Mouse (Mus musculus) lung, postnatal 14 days (tissue): Measurements from ENCODE around the gene Zfp106.
"Not testable (repeated sequence)": the region's sequence is repeated elsewhere in the genome, so short reads cannot be mapped to it uniquely, and the experiment has no call there.

Experiments
- DNase-seq: peaks from one replicate; pipeline ENCODE4 v3.0.0; 2021

Gene Zfp106

GRCm38 (mm10) chr2:120563235-120563990 lies at the start of gene Zfp106:
Zfp106 (minus strand) TSS chr2:120563843.
- peak; percentile 86 for DNase-seq

- peak; percentile 93 for DNase-seq
These were observed 45.4 kb upstream of the Zfp106 start, which contains the start of the genes Haus2 and Lrrc57 for GRCm38 (mm10) chr2:120608830-120609723. Haus2 (plus strand) TSS chr2:120609383. Lrrc57 (minus strand) TSS chr2:120609520.

DNA sequence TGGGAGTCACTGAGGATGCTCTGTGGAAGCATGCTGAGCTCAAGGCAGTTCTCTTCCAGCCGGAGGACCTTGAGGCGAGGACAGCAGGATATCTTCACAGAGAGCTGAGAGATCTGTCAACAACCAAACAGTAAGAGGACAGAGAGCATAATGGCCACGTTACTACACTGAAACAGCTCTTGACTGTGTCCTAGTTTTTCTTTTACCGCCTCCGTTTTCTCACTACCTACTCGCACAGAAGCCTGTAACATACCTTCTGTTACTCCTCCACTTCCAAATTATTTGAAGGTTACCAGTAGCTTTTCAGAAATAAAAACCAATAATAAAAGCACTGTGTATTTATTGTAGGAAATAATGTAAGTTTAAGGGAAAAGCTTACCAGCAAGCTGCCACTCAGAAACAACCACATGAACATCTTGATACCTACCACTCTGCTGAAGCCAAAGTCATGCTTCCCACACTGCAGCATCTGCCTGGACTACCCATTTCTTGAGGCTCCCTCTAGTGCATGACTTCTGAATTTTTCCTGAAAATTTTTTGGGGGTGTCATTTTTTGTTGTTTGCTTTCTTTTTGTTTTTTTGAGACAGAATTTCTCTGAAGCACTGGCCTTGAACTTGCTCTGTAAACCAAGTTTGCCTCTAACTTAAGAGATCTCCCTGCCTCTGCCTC lies 42.5 kb upstream of the Zfp106 start:
- DNase-seq = no peak

- no peak for DNase-seq
These were observed 35.9 kb upstream of the Zfp106 start for GRCm38 (mm10) chr2:120599506-120599905.

- no peak for DNase-seq
These were observed 34.1 kb upstream of the Zfp106 start for GRCm38 (mm10) chr2:120597734-120598133.

DNA sequence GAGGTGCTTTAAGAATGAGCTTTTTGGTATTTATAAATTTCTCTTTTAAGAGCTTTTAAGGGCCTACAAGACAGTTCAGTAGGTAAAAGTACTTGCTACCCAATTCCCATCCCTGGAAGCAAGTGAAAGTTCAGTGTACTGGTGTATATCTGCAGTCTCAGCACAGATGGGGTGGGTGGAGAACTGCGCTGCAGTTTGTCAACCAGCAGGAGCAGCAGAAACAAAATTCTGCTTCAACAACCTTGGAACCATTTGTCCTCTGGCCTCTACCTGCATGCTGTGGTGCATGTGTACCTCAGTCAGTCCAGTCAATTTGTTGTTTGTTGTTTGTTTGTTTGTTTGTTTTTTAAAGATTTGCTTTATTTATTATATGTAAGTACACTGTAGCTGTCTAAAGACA lies 28.6 kb upstream of the Zfp106 start:
- no peak for DNase-seq

DNA sequence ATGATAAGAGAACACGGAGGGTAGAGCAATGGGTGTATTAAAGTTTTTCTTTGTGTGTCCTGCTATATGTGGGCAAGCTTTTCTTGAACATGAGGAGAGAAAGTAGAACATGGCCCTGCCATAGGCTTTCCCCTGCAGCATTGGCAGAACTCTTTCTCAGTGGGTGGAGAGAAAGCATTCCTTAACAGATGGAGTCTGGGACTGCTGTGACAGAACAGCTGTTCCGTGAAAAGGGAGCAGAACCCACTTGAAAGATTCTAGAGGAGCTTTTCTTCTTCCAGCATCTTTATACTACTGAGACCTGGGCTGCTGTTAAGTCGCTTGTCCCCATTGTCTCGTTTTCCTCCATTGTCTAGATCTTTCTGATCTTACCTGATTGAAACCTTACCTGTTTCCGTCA lies 26.1 kb upstream of the Zfp106 start:
- no peak for DNase-seq

- no peak for DNase-seq
These were observed 14.6 kb upstream of the Zfp106 start for GRCm38 (mm10) chr2:120578286-120578685.

DNA sequence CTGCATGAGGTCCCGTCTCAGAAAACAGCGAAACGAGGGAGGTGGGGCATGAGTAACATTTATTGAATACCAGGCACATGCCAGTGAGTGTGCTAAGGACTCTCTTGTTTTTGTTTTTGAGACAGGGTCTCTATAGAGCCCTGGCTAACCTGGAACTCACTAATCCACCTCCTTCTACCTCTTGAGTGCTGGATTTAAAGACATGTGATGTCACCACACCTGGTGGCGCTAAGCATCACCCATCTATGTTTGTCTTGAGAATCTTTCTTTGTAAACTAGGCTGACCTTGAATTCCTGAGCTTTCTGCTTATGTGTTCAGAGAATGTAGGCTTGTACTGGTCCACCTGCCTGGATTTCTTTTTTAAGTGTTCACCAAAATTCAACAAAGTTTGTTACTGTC lies 14.2 kb upstream of the Zfp106 start:
- no peak for DNase-seq

DNA sequence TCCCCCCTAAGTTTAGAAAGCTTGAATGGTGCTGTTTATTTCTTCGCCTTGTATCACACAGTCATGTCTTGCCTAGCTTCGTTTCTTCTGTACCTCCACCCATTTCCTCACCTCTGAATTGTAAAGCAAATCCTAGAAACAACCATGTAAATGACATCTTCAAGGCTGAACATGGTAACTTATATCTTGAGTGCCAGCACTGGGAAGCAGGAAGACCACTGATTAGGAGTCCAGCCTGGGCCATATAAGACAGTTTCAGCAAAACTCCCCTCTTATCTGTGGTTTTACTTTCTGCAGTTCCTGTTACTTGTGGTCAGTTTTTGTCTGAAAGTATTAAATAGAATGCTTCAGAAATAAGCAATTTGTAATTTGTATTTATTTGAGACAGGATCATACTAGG lies 12.3 kb upstream of the Zfp106 start:
- no peak for DNase-seq

DNA sequence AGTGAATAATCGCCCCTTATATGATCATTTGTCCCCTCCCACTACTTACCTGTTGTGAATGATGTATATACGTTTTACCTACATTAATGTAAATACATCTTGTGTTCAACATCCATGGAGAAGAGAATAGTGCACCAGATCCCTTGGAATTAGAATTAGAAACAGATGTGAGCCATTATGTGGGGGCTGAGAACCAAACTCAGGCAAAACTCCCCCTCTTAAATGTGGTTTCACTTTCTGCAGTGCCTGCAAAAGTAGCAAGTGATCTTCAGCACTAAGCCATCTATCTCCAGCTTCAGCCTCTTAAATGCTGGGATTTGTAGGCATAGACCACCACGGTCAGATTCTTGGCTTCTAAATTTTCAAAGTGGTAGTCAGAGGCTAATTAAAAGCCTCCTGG lies 11.5 kb upstream of the Zfp106 start:
- no peak for DNase-seq

DNA sequence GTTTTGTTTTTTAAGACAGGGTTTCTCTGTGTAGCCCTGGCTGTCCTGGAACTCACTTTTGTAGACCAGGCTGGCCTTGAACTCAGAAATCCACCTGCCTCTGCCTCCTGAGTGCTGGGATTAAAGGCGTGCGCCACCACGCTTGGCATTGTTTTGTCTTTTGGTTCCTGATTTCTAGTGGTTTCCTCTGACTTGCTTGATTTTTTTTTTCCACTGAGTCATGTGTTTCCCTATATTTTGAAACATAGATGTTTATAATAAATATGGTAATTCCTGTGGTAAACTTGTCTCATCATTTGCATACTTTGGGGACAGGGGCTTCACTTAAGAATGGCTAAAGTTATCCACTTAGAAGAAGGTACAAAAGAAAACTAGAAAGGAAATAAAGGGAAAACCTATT lies 8.5 kb upstream of the Zfp106 start:
- not testable (repeated sequence) for DNase-seq

DNA sequence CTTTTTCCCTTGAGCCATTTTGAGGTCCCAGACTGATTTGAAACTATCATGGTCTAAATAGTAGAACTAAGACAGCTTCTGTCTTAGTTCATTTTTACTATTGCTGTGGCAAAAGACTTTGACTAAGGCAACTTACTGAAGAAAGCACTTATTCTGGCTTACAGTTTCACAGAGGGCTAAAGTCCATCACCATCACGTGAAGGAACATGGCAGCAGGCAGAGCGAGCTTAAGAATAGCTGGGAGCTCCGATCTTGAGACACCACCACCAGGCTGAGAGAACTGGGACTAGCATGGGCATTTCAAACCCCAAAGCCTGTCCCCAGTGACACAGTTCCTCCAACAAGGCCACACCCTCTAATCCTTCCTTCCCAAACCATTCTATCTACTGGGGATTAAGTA lies 7.4 kb upstream of the Zfp106 start:
- no peak for DNase-seq

GRCm38 (mm10) chr2:120567798-120568320 lies 4.2 kb upstream of the Zfp106 start:
- DNase-seq = no peak

DNA sequence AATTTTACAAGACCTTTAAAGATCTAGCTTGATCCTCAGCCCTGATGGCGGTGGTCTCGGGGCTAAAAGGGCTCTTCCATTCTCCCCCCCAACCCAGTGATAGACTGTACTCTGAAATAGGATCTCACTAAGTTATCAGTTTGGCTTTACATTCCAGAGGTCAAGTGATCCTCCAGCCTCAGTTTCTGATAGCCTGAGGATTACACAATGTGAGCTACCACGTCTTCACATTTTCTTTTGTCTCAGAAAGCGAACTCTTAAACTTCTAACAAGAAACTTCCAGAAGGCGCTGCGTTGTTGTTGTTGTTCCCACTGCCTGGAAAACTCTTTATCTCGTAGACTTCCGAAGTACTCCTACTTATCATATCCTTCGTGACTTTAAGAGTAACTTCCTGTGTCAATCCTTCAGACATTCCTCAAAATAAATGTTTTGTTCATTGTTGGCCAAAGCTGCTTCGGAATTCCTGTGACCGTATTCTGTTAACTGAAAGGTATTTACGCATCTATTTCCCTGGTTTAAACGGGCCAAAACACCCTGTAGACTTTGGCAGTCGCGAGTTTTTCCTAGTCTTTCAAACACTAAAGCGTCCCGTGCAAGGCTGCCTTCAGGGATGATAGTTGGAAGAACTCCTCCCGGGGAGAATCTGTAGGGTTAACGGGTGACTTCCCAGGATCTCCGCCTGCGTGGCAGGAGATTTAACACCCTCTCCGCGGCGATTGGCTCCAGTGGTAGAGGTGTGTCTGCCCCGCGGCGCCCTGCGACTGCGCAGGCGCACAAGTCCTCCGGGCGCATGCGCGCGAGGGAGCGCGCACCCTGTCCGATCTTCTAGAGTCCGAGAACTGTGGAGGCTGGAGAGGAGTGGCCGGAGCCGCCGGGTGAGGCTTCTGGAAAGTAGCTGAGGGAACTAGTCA lies 3.5 kb upstream of the Zfp106 start, which contains the start of gene Snap23:
Gene Snap23 (plus strand): TSS at position 786 of the 912 bp plus-strand sequence.
- DNase-seq = peak; percentile 93

DNA sequence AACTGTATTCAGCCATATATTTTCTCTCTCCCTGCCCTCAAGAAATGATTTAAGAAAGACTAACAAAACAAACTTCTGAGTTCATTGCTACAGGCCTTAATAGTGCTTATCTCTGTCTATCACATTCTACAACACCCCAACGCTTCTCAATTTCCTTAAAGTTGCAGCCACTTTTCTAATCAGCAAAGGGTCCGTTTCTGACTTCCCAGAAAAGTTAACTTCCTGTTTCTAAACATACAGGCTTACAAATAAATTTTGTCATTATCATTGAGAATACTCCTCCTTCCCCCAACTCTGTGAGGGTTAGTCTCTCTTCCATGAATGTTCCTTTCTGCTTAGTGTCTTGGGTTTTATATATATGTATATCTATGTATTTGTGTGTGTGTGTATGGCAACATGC lies 1.7 kb upstream of the Zfp106 start:
- no peak for DNase-seq

DNA sequence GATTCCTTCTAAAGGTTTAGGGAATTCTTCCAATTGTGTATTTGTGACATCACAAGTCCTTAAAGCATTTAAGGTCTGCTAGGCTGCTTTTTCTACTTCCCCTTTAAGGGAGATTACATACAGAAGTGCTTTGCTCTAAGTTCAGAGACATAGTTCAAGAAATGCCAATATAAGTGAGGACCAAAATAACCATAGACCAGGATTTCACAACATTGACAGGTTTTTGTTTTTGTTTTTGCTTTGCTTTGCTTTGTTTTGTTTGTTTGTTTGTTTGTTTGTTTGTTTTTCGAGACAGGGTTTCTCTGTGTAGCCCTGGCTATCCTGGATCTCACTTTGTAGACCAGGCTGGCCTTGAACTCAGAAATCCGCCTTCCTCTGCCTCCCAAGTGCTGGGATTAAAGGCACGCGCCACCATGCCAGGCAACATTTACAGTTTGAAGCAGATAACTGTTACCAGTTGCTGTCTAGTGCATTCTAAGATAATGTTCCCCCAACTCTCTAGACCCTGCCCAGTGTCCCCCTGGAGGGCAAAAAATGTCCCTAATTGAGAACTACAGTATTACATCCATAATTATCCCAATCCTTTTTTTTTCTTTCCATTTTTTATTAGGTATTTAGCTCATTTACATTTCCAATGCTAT lies 1.0 kb upstream of the Zfp106 start:
- DNase-seq = not testable (repeated sequence)

DNA sequence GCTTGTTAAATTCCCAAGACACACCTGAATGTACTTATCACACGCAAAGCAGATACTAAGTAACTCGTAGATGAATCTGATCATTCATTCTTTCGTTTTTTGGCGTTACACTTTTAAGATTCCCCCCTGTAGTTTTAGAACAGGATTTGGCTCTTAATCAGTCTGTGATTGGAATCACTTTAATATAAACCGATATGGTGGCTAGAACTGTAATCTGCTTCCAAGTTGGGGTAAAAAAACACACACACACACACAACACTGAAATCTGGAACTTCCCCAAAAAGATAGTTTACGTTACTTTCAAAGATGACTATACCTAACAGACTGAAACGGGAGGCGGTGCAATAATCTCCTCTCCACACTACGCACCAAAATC lies 796 bp downstream of the Zfp106 start:
- DNase-seq = no peak

- DNase-seq = no peak
These were observed 2.1 kb downstream of the Zfp106 start for GRCm38 (mm10) chr2:120561524-120561923.

DNA sequence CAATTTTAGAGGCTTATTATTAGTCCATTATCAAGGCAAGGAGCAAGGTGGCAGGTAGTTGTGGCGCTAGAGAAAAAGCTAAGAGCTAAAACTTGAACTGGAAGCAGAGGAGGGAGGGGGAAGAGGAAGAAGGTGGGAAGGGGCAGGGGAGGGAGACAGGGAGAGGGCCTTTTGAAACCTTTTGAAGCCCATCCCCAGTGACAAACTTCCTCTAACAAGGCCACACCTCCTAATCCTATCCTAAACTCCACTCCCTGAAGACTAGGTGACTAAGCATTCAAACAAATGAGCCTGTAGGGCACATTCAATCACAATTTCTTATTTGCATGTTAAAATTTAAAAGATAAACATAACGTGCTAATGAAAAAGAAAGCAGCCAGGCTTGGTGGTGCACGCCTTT lies 4.8 kb downstream of the Zfp106 start:
- DNase-seq = no peak

DNA sequence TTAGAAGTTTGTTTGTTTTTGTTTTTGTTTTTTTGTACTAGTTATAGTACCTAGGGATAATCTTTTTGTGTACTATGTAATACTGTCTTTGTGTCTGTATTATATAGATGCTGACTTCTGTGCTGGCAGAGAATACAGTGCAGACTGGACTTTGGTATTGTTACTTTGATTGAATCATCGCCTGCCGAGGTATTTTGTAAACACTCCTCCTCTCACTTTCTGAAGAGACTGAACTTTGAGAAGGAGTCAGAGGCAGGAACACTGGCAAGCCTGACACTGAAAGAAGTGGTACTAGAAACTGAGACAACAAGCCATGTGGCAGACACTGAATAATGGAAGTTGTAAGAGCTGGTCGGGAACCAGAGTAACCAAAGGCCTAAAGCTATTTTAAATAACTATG lies 6.8 kb downstream of the Zfp106 start:
- no peak for DNase-seq
